Mouse (Mus musculus) ES-Bruce4 (cell line): Measurements from ENCODE around the gene Dnmbp. TPM values are rescaled to one million over a fixed set of nuclear protein-coding genes. Genes with fewer than 3 reads are reported as not detected.

Experiments used
- H3K27ac ChIP-seq: 2 replicates; pipeline ENCODE4 v1.5.1; 2012; ENCODE audit warnings: low read length, inconsistent platforms; ENCODE audit not compliant: insufficient read depth
- H3K27me3 ChIP-seq: 2 replicates; pipeline ENCODE4 v1.6.1; 2012; ENCODE audit warnings: mild to moderate bottlenecking, low read length, inconsistent platforms; ENCODE audit not compliant: control insufficient read depth, poor library complexity, insufficient read depth, severe bottlenecking
- H3K36me3 ChIP-seq: 2 replicates; pipeline ENCODE4 v1.6.1; 2012; ENCODE audit warnings: inconsistent platforms, mild to moderate bottlenecking, low read length, moderate library complexity; ENCODE audit not compliant: control insufficient read depth, poor library complexity, insufficient read depth, severe bottlenecking
- H3K4me1 ChIP-seq: one replicate; pipeline ENCODE4 v1.8.1; 2011; ENCODE audit warnings: low read length; ENCODE audit not compliant: control insufficient read depth, insufficient read depth
- H3K4me3 ChIP-seq: 2 replicates; pipeline ENCODE4 v1.5.1; 2011; ENCODE audit warnings: low read depth, mild to moderate bottlenecking, low read length
- H3K9ac ChIP-seq: 2 replicates; pipeline ENCODE4 v1.6.1; 2012; ENCODE audit warnings: low read depth, mild to moderate bottlenecking, inconsistent platforms; ENCODE audit not compliant: poor library complexity, severe bottlenecking
- H3K9me3 ChIP-seq: replicated peaks from 2 replicates; pipeline ENCODE4 v1.6.1; 2012; ENCODE audit warnings: mild to moderate bottlenecking, low read length, inconsistent platforms; ENCODE audit not compliant: control insufficient read depth, poor library complexity, insufficient read depth, severe bottlenecking
- CTCF ChIP-seq: IDR thresholded peaks from one replicate; pipeline ENCODE4 v1.8.1; 2011; ENCODE audit warnings: low read depth, low read length
- EP300 ChIP-seq: IDR thresholded peaks from 2 replicates; pipeline ENCODE4 v1.6.1; 2011; ENCODE audit warnings: low read depth, low read length; ENCODE audit not compliant: insufficient read depth
- POLR2A ChIP-seq: IDR thresholded peaks from one replicate; pipeline ENCODE4 v1.8.1; 2011; ENCODE audit warnings: low read length; ENCODE audit not compliant: insufficient read depth
- polyA plus RNA-seq: library from polyadenylated mRNA; stranded (reverse); fragments of >200 nt; gene quantifications from 2 replicates; pipeline ENCODE4 v1.2.4, GENCODE M21; 2011; ENCODE audit warnings: low read depth; ENCODE audit not compliant: missing spikeins, insufficient read depth, insufficient read length

Dnmbp gene
- polyA plus RNA-seq, 1 experiment: 18.6 TPM

- Histone ChIP-seq H3K4me1 (peaks cover 3% of the 10 kb centered on the region), H3K9me3 (no peaks in the 10 kb centered on the region), H3K27ac (no peak overlapping the region), H3K36me3 (no peaks in the 10 kb centered on the region), H3K9ac (no peak overlapping the region), H3K27me3 (no peaks in the 10 kb centered on the region), H3K4me3 (no peak overlapping the region)
- TF ChIP-seq CTCF (no peak), EP300 (no peak), POLR2A (no peak)
These were observed 25.0 kb downstream of the Dnmbp start for GRCm38 (mm10) chr19:43914986-43915385.

GRCm38 (mm10) chr19:43912775-43913486 is 27.1 kb downstream of the Dnmbp start:
- Histone ChIP-seq H3K27me3 (no peaks in the 10 kb centered on the region), H3K4me3 (no peak overlapping the region), H3K4me1 (peaks cover 3% of the 10 kb centered on the region), H3K27ac (no peak overlapping the region), H3K9me3 (no peaks in the 10 kb centered on the region), H3K9ac (no peak overlapping the region), H3K36me3 (no peaks in the 10 kb centered on the region)
- TF ChIP-seq CTCF (no peak), EP300 (no peak), POLR2A (no peak)

- no peak overlapping the region for H3K27ac ChIP-seq
- TF ChIP-seq CTCF: peak; percentile 25
- TF ChIP-seq POLR2A: no peak
- no peak for TF ChIP-seq EP300
- H3K9me3 ChIP-seq: no peaks in the 10 kb centered on the region
- H3K4me1 ChIP-seq: no peaks in the 10 kb centered on the region
- H3K27me3 ChIP-seq: no peaks in the 10 kb centered on the region
- no peak overlapping the region for H3K4me3 ChIP-seq
- H3K9ac ChIP-seq: no peak overlapping the region
- H3K36me3 ChIP-seq: no peaks in the 10 kb centered on the region
These were observed 33.5 kb downstream of the Dnmbp start for GRCm38 (mm10) chr19:43906492-43906891.

GRCm38 (mm10) chr19:43905985-43906384 is 34.0 kb downstream of the Dnmbp start:
- Histone ChIP-seq H3K9ac (no peak overlapping the region), H3K9me3 (no peaks in the 10 kb centered on the region), H3K27ac (no peak overlapping the region), H3K36me3 (no peaks in the 10 kb centered on the region), H3K4me1 (no peaks in the 10 kb centered on the region), H3K4me3 (no peak overlapping the region), H3K27me3 (no peaks in the 10 kb centered on the region)
- TF ChIP-seq CTCF (peak; percentile 70), POLR2A (no peak)

GRCm38 (mm10) chr19:43905136-43905535 is 34.9 kb downstream of the Dnmbp start:
- Histone ChIP-seq H3K27me3 (no peaks in the 10 kb centered on the region), H3K4me1 (no peaks in the 10 kb centered on the region), H3K9me3 (no peaks in the 10 kb centered on the region), H3K36me3 (no peaks in the 10 kb centered on the region), H3K9ac (no peak overlapping the region), H3K27ac (no peak overlapping the region), H3K4me3 (no peak overlapping the region)
- TF ChIP-seq CTCF (no peak), EP300 (no peak), POLR2A (no peak)

GRCm38 (mm10) chr19:43904327-43904726 is 35.7 kb downstream of the Dnmbp start:
- Histone ChIP-seq H3K36me3 (no peaks in the 10 kb centered on the region), H3K27ac (no peak overlapping the region), H3K4me1 (no peaks in the 10 kb centered on the region), H3K27me3 (no peaks in the 10 kb centered on the region), H3K9me3 (no peaks in the 10 kb centered on the region), H3K9ac (no peak overlapping the region), H3K4me3 (no peak overlapping the region)
- TF ChIP-seq POLR2A (no peak), CTCF (no peak), EP300 (no peak)
